Mouse (Mus musculus) hematopoietic stem cell, adult 5-6 weeks (primary cell): ENCODE results near the gene Lrcol1. TPM values are rescaled to one million over a fixed set of nuclear protein-coding genes. Genes with fewer than 3 reads are reported as not detected.

Experiments
- ATAC-seq, 2 experiments: fragments of 125-278 bp in 1 of 2; replicated peaks in 1 of 2; 2 replicates each; pipeline ENCODE4 v1.8.0; 2016 to 2017; ENCODE audit warnings: inconsistent platforms in 2 of 2, mild to moderate bottlenecking in 2 of 2, moderate number of reproducible peaks in 2 of 2, low read depth in 1 of 2, moderate TSS enrichment in 1 of 2; ENCODE audit not compliant: low FRiP score in 2 of 2, poor library complexity in 2 of 2, severe bottlenecking in 2 of 2, insufficient read depth in 1 of 2, low TSS enrichment in 1 of 2
- total RNA-seq: library from RNA; stranded (forward); fragments of 172-1452, 232-1000 nt; gene quantifications from 2 replicates; pipeline ENCODE4 v1.2.3, GENCODE M21; 2017

Gene Lrcol1
- total RNA-seq, 1 experiment from 2014 or later = not detected

- no peak for ATAC-seq
Observed at GRCm38 (mm10) chr5:110378181-110378583, 33.7 kb downstream of the Lrcol1 start.

- ATAC-seq = no peak
Observed at GRCm38 (mm10) chr5:110379086-110379485, 34.6 kb downstream of the Lrcol1 start.

GRCm38 (mm10) chr5:110379823-110380222 lies 35.3 kb downstream of the Lrcol1 start:
- ATAC-seq = no peak

GRCm38 (mm10) chr5:110384491-110384890 lies 40.0 kb downstream of the Lrcol1 start:
- no peak for ATAC-seq

- ATAC-seq = no peak
Observed at GRCm38 (mm10) chr5:110385263-110385662, 40.7 kb downstream of the Lrcol1 start.

GRCm38 (mm10) chr5:110386371-110387330 lies 42.1 kb downstream of the Lrcol1 start:
- ATAC-seq = peak; percentile 44 to 56; a peak in 2 of 4 replicates

GRCm38 (mm10) chr5:110387332-110387731 lies 42.8 kb downstream of the Lrcol1 start:
- ATAC-seq = no peak

- no peak for ATAC-seq
Observed at GRCm38 (mm10) chr5:110390631-110391030, 46.1 kb downstream of the Lrcol1 start.

- no peak for ATAC-seq
Observed at GRCm38 (mm10) chr5:110392727-110393126, 48.2 kb downstream of the Lrcol1 start.

- no peak for ATAC-seq
Observed at GRCm38 (mm10) chr5:110395006-110395661, 50.6 kb downstream of the Lrcol1 start.

GRCm38 (mm10) chr5:110401101-110401500 lies 56.6 kb downstream of the Lrcol1 start:
- ATAC-seq = no peak

GRCm38 (mm10) chr5:110402557-110402956 lies 58.0 kb downstream of the Lrcol1 start:
- no peak for ATAC-seq

- no peak for ATAC-seq
Observed at GRCm38 (mm10) chr5:110403931-110404330, 59.4 kb downstream of the Lrcol1 start.

Other genes with a start within 250 kb of the Lrcol1 start
- 0.38 and 0.45 TPM in 2 replicates for gene Plcxd1, start 244.8 kb upstream of the Lrcol1 start, total RNA-seq
- gene Gtpbp6, start 236.5 kb upstream of the Lrcol1 start, total RNA-seq = 21.9 and 26.9 TPM in 2 replicates
- gene Zfp605, start 234.6 kb upstream of the Lrcol1 start, total RNA-seq = 12.0 and 16.3 TPM in 2 replicates
- gene Chfr, start 208.9 kb upstream of the Lrcol1 start, total RNA-seq = 30.0 and 55.1 TPM in 2 replicates
- gene Golga3, start 168.0 kb upstream of the Lrcol1 start, total RNA-seq = 19.9 and 21.5 TPM in 2 replicates
- 62.4 and 93.2 TPM in 2 replicates for gene Ankle2, start 113.7 kb upstream of the Lrcol1 start, total RNA-seq
- gene Pgam5, start 74.8 kb upstream of the Lrcol1 start, total RNA-seq = 39.7 and 42.5 TPM in 2 replicates
- gene Pxmp2, start 58.5 kb upstream of the Lrcol1 start, total RNA-seq = 1.9 and 13.2 TPM in 2 replicates
- 44.5 and 54.7 TPM in 2 replicates for gene Pole, start 58.4 kb upstream of the Lrcol1 start, total RNA-seq
- gene P2rx2, start 1.5 kb upstream of the Lrcol1 start, total RNA-seq = 0.65 TPM in 1 of 2 replicates, not detected in the other
- gene Fbrsl1, start 103.8 kb downstream of the Lrcol1 start, total RNA-seq = 16.8 and 20.1 TPM in 2 replicates
- gene Galnt9, start 199.6 kb downstream of the Lrcol1 start, total RNA-seq = not detected in 2 replicates